Mouse (Mus musculus): ENCODE measurements around the gene Tmem181a. TPM values are rescaled to one million over a fixed set of nuclear protein-coding genes. Genes with fewer than 3 reads are reported as not detected.
A peak's percentile ranks its signal among the peaks of the same experiment; 100 is the strongest.
"Not testable (repeated sequence)": the region's sequence is repeated elsewhere in the genome, so short reads cannot be mapped to it uniquely, and the experiment has no call there.

Gene Tmem181a
- total RNA-seq, 2 experiments from 2014 or later: 7.3 to 7.8 TPM

GRCm38 (mm10) chr17:6305656-6306270, 49.1 kb downstream of the Tmem181a start:
- DNase-seq: not testable (repeated sequence)

GRCm38 (mm10) chr17:6306503-6306902, 49.8 kb downstream of the Tmem181a start:
- not testable (repeated sequence) for DNase-seq

GRCm38 (mm10) chr17:6311716-6312115, 55.1 kb downstream of the Tmem181a start:
- not testable (repeated sequence) for DNase-seq

- not testable (repeated sequence) for DNase-seq
These were observed 56.1 kb downstream of the Tmem181a start for GRCm38 (mm10) chr17:6312755-6313154.

GRCm38 (mm10) chr17:6314493-6314892, 57.8 kb downstream of the Tmem181a start:
- peak in 1 of 2 experiments; percentile 15 for DNase-seq

GRCm38 (mm10) chr17:6315706-6316105, 59.0 kb downstream of the Tmem181a start:
- peak in 1 of 2 experiments; percentile 42 for DNase-seq

- DNase-seq: peak; percentile 58 to 72
These were observed 59.9 kb downstream of the Tmem181a start for GRCm38 (mm10) chr17:6316379-6317126.

GRCm38 (mm10) chr17:6317339-6317985, 60.8 kb downstream of the Tmem181a start, which contains the start of gene Dynlt1a:
Gene Dynlt1a (minus strand): TSS chr17:6317500.
- peak; percentile 96 to 98 for DNase-seq

- DNase-seq: not testable (repeated sequence)
These were observed 64.6 kb downstream of the Tmem181a start for GRCm38 (mm10) chr17:6321081-6321777.

GRCm38 (mm10) chr17:6321778-6322101, 65.1 kb downstream of the Tmem181a start:
- not testable (repeated sequence) for DNase-seq

GRCm38 (mm10) chr17:6325021-6325420, 68.4 kb downstream of the Tmem181a start:
- DNase-seq: not testable (repeated sequence)

GRCm38 (mm10) chr17:6325543-6325942, 68.9 kb downstream of the Tmem181a start:
- DNase-seq: not testable (repeated sequence)

- DNase-seq: not testable (repeated sequence)
These were observed 70.9 kb downstream of the Tmem181a start for GRCm38 (mm10) chr17:6327554-6327953.

GRCm38 (mm10) chr17:6328997-6329396, 72.3 kb downstream of the Tmem181a start:
- not testable (repeated sequence) for DNase-seq

GRCm38 (mm10) chr17:6342606-6343294, 86.1 kb downstream of the Tmem181a start:
- DNase-seq: not testable (repeated sequence)

- not testable (repeated sequence) for DNase-seq
These were observed 98.6 kb downstream of the Tmem181a start for GRCm38 (mm10) chr17:6355256-6355655.

Other genes with a start within 250 kb of the Tmem181a start
- 1 to 10 TPM; 6.4 to 7.5 TPM for gene Serac1, start 177.1 kb upstream of the Tmem181a start, total RNA-seq (2021)
- 10 to 100 TPM; 60.4 to 66.8 TPM for gene Gtf2h5, start 177.1 kb upstream of the Tmem181a start, total RNA-seq (2021)
- gene Tulp4, start 150.4 kb upstream of the Tmem181a start, total RNA-seq (2021): 10 to 100 TPM; 97.1 to 99.3 TPM
- under 1 TPM; 0.87 to 0.99 TPM for gene Dynlt1a, start 60.6 kb downstream of the Tmem181a start, total RNA-seq (2021)
- 10 to 100 TPM; 30.0 to 31.6 TPM for gene Dynlt1b, start 173.3 kb downstream of the Tmem181a start, total RNA-seq (2021)